Mouse (Mus musculus) liver, embryonic 14.5 days (tissue): Measurements from ENCODE around the gene Stx18. TPM values are rescaled to one million over a fixed set of nuclear protein-coding genes. Genes with fewer than 3 reads are reported as not detected.
A peak's percentile ranks its signal among the peaks of the same experiment; 100 is the strongest.

Source experiments
- ATAC-seq: fragments of 200-750 bp; cut with Nextera tagmentation; 2 replicates; pipeline ENCODE4 v1.8.0; 2017; ENCODE audit warnings: moderate number of reproducible peaks, mild to moderate bottlenecking, moderate library complexity; ENCODE audit not compliant: insufficient read depth
- DNase-seq, 3 experiments: peaks; one replicate each; pipeline ENCODE4 v3.0.0-alpha.2; 2012 to 2013; ENCODE audit warnings: low read depth in 3 of 3, low spot score in 3 of 3
- H3K27ac ChIP-seq: fragments of 300-500 bp; sonication (generic); 2 replicates; pipeline ENCODE4 v1.5.1; 2014; ENCODE audit warnings: moderate library complexity, mild to moderate bottlenecking, control low read depth, inconsistent platforms
- H3K27me3 ChIP-seq: fragments of 300-500 bp; sonication (generic); 2 replicates; pipeline ENCODE4 v1.6.1; 2014; ENCODE audit warnings: mild to moderate bottlenecking, low read length, moderate library complexity; ENCODE audit not compliant: control insufficient read depth, insufficient read depth
- H3K36me3 ChIP-seq: fragments of 300-500 bp; sonication (generic); replicated peaks from 2 replicates; pipeline ENCODE4 v1.6.1; 2014; ENCODE audit warnings: low read depth; ENCODE audit not compliant: control insufficient read depth, insufficient read depth
- H3K4me1 ChIP-seq, 2 experiments: fragments of 200-500 bp in 1 of 2; fragments of 300-500 bp in 1 of 2; sonication (generic) in 1 of 2; replicated peaks; 2 replicates each; pipeline ENCODE4 v1.6.1; 2012 to 2014; ENCODE audit warnings: antibody characterized with exemption in 1 of 2, inconsistent platforms in 1 of 2, low read length in 1 of 2; ENCODE audit not compliant: control insufficient read depth in 2 of 2, insufficient read depth in 2 of 2
- H3K4me2 ChIP-seq: fragments of 300-500 bp; sonication (generic); 2 replicates; pipeline ENCODE4 v1.6.1; 2014; ENCODE audit warnings: low read depth, mild to moderate bottlenecking, control low read depth, moderate library complexity
- H3K4me3 ChIP-seq, 2 experiments: fragments of 200-500 bp in 1 of 2; fragments of 300-500 bp in 1 of 2; sonication (generic) in 1 of 2; 2 replicates each; pipeline ENCODE4 v1.5.1; 2012 to 2014; ENCODE audit warnings: low read depth in 2 of 2, low read length in 2 of 2, mild to moderate bottlenecking in 2 of 2, control low read depth in 1 of 2, inconsistent platforms in 1 of 2, moderate library complexity in 1 of 2; ENCODE audit not compliant: insufficient read depth in 1 of 2
- H3K9ac ChIP-seq: fragments of 300-500 bp; sonication (generic); replicated peaks from 2 replicates; pipeline ENCODE4 v1.6.1; 2014; ENCODE audit warnings: mild to moderate bottlenecking, control low read depth, moderate library complexity
- H3K9me3 ChIP-seq: fragments of 300-500 bp; sonication (generic); 2 replicates; pipeline ENCODE4 v1.6.1; 2016; ENCODE audit warnings: low read length, mixed read lengths; ENCODE audit not compliant: control insufficient read depth
- CTCF ChIP-seq: IDR thresholded peaks from 2 replicates; pipeline ENCODE4 v1.5.1; 2016; ENCODE audit warnings: antibody characterized with exemption, low read depth, control low read depth
- EP300 ChIP-seq: IDR thresholded peaks from 2 replicates; pipeline ENCODE4 v1.6.1; 2016; ENCODE audit warnings: antibody characterized with exemption, low read depth
- WGBS: fragments of 180-500 bp; shearing (Covaris S2); extraction: QIAGEN DNeasy Blood & Tissue Kit; methylation state at CpG from one replicate; pipeline ENCODE4 v1.1.7; 2014; ENCODE audit not compliant: insufficient replicate concordance; 5-methylcytosine and 5-hydroxymethylcytosine counted together
- polyA plus RNA-seq, 2 experiments: library from polyadenylated mRNA; depleted of rRNA in 1 of 2; stranded (reverse) in 1 of 2; unstranded in 1 of 2; fragments of >200 nt; fragmentation: Nextera tagmentation in 1 of 2; extraction: Ambion mirVana in 1 of 2; gene quantifications; 2 replicates each; pipeline versions ENCODE4 v1.2.1 to v1.2.3; 2012 to 2014

Gene Stx18
- 6.4 and 8.0 TPM in 2 replicates for polyA plus RNA-seq (2012; rRNA removed)
- polyA plus RNA-seq (2014; fragmentation: Nextera tagmentation; extraction: Ambion mirVana): 12.6 and 14.7 TPM in 2 replicates

GRCm38 (mm10) chr5:38038710-38039592 lies at the start of gene Stx18:
Gene Stx18, plus strand, starts transcription at chr5:38038742.
- Histone ChIP-seq H3K4me1 (peaks cover 2 to 7% of the 10 kb centered on the region in 2 experiments; a peak in 2 of 4 replicates), H3K27ac (no peak within 1 kb of the TSS), H3K36me3 (no peaks in the 10 kb centered on the region), H3K9me3 (no peaks in the 10 kb centered on the region), H3K4me3 (peak within 1 kb of the TSS; percentile 94), H3K9ac (peak within 1 kb of the TSS; percentile 87), H3K4me2 (peak within 1 kb of the TSS; percentile 89), H3K27me3 (no peaks in the 10 kb centered on the region; the same call in 1 of the 2 replicates)
- TF ChIP-seq CTCF: no peak
- no peak for TF ChIP-seq EP300
- DNase-seq: peak; percentile 66 to 72 (median 71)
- WGBS: under 1% methylated on average over 57 of the region's 57 CpGs
- ATAC-seq: peak; percentile 85

- Histone ChIP-seq H3K9me3 (no peaks in the 10 kb centered on the region), H3K36me3 (no peaks in the 10 kb centered on the region), H3K27me3 (no peaks in the 10 kb centered on the region), H3K4me2 (no peak overlapping the region), H3K9ac (no peak overlapping the region), H3K27ac (no peak overlapping the region), H3K4me1 (no peaks in the 10 kb centered on the region), H3K4me3 (no peak overlapping the region)
- no peak for DNase-seq
- TF ChIP-seq CTCF: no peak
- TF ChIP-seq EP300: no peak
- 42% methylated on average over 5 of the region's 5 CpGs for WGBS
- no peak for ATAC-seq
Observed at GRCm38 (mm10) chr5:37992346-37992745, 46.2 kb upstream of the Stx18 start.

GRCm38 (mm10) chr5:37998805-37999204 lies 39.7 kb upstream of the Stx18 start:
- ATAC-seq (no peak), DNase-seq (no peak)
- Histone ChIP-seq H3K27me3 (no peaks in the 10 kb centered on the region), H3K4me2 (no peak overlapping the region), H3K9ac (no peak overlapping the region), H3K9me3 (no peaks in the 10 kb centered on the region), H3K36me3 (no peaks in the 10 kb centered on the region), H3K4me1 (no peaks in the 10 kb centered on the region), H3K27ac (no peak overlapping the region), H3K4me3 (no peak overlapping the region)
- TF ChIP-seq EP300: no peak
- no peak for TF ChIP-seq CTCF
- WGBS: 52% methylated on average over 2 of the region's 2 CpGs

- H3K9me3 ChIP-seq: no peaks in the 10 kb centered on the region
- WGBS: 51% methylated on average over 4 of the region's 4 CpGs
Observed at GRCm38 (mm10) chr5:38002573-38002972, 36.0 kb upstream of the Stx18 start.

GRCm38 (mm10) chr5:38004746-38005145 lies 33.8 kb upstream of the Stx18 start:
- H3K27ac ChIP-seq: no peak overlapping the region
- H3K4me2 ChIP-seq: no peak overlapping the region
- no peaks in the 10 kb centered on the region for H3K9me3 ChIP-seq
- no peak overlapping the region for H3K9ac ChIP-seq
- H3K36me3 ChIP-seq: no peaks in the 10 kb centered on the region
- DNase-seq (no peak), ATAC-seq (no peak)
- H3K4me1 ChIP-seq: no peaks in the 10 kb centered on the region
- WGBS: 54% methylated on average over 5 of the region's 5 CpGs
- H3K4me3 ChIP-seq: no peak overlapping the region
- no peaks in the 10 kb centered on the region for H3K27me3 ChIP-seq
- TF ChIP-seq EP300 (no peak), CTCF (no peak)

More at GRCm38 (mm10) chr5:38002573-38002972, 36.0 kb upstream of the Stx18 start:
- H3K27ac ChIP-seq: no peak overlapping the region
- H3K9ac ChIP-seq: no peak overlapping the region
- H3K4me2 ChIP-seq: no peak overlapping the region
- no peak overlapping the region for H3K4me3 ChIP-seq
- TF ChIP-seq CTCF (no peak), EP300 (no peak)
- H3K27me3 ChIP-seq: no peaks in the 10 kb centered on the region
- ATAC-seq: no peak
- no peak for DNase-seq
- H3K36me3 ChIP-seq: no peaks in the 10 kb centered on the region
- no peaks in the 10 kb centered on the region for H3K4me1 ChIP-seq
